Mouse (Mus musculus) cerebellum, adult 18-20 months (tissue): ENCODE measurements at regions not wholly inside any gene's neighbourhood (a gene's known extent, or its start where the extent isn't known, plus 50 kb on each side); places are given as distances from the start of the nearest gene placed in this dataset.

ENCODE experiments used
- DNase-seq, 2 experiments: peaks; one replicate each; pipeline ENCODE4 v3.0.0; 2021

GRCm38 (mm10) chr1:119108578-119108977 lies 55.2 kb upstream of the Gli2 start:
- DNase-seq: no peak

- no peak for DNase-seq
These were observed 53.0 kb upstream of the Gli2 start for GRCm38 (mm10) chr1:119106246-119106975.
